In genomic region chr7:44894175-44894574, GRCm38 (mm10) we compare ENCODE assay signal across 15 mouse cellular contexts. TPM values are rescaled to one million over a fixed set of nuclear protein-coding genes. Genes with fewer than 3 reads are reported as not detected.
A peak's percentile ranks its signal among the peaks of the same experiment; 100 is the strongest.
DNase-seq lines count a peak whose midpoint lies in the region; ATAC-seq and TF ChIP-seq lines count a peak whose summit lies in the region.
"Had no signal": no experiment of that assay in that cellular context is flagged by ENCODE, and none has a peak within 500 bp of the region (broad histone marks: within the 10 kb centered on the region; RNA-seq: fewer than 3 reads in every experiment).

No protein-coding gene starts in this region.

- H3K36me3 ChIP-seq in forebrain, embryonic 10.5 days (replicated peaks) = peaks cover 36% of the 10 kb centered on the region
- peaks cover 7% of the 10 kb centered on the region for H3K36me3 ChIP-seq in hindbrain, embryonic 15.5 days
- peaks cover 2% of the 10 kb centered on the region; the same call in 1 of the 2 replicates for H3K36me3 ChIP-seq in midbrain, postnatal 0 days (ENCODE audit: insufficient read depth, low read length)

- H3K4me2 ChIP-seq in hindbrain, embryonic 15.5 days = no peak overlapping the region
- H3K4me2 ChIP-seq in midbrain, postnatal 0 days (ENCODE audit: low read depth, low read length, poor library complexity, severe bottlenecking) = no peak overlapping the region

- WGBS in forebrain, embryonic 10.5 days = 90% methylated on average over 3 of the region's 3 CpGs
- 90% methylated on average over 3 of the region's 3 CpGs for WGBS in hindbrain, embryonic 15.5 days
- WGBS in midbrain, postnatal 0 days = 88% methylated on average over 3 of the region's 3 CpGs

- no peak for DNase-seq in layer of hippocampus, adult 2 months (ENCODE audit: low spot score in 2 of 2)
- no peak for DNase-seq in layer of hippocampus, adult 9-10 months (ENCODE audit: low spot score)
- DNase-seq in forebrain, embryonic 10.5 days (ENCODE audit: extremely low spot score, low spot score) = no peak
- no peak for DNase-seq in midbrain, postnatal 0 days (ENCODE audit: low spot score)
- no peak for DNase-seq in urinary bladder, postnatal 10 days (ENCODE audit: low spot score)
- DNase-seq in left cerebral cortex, adult 9 months (ENCODE audit: low spot score in 2 of 2) = no peak
- DNase-seq: cerebellum, adult 11-12 months; gastrocnemius, postnatal 14 days; heart, postnatal 10 days; kidney, adult 2 months; right cerebral cortex, adult 18-20 months; thymus, adult 18-20 months had no signal

- peak overlapping the region; percentile 99 for H3K27ac ChIP-seq in layer of hippocampus, adult 2 months
- peak overlapping the region; percentile 98 for H3K27ac ChIP-seq in forebrain, embryonic 10.5 days
- peak overlapping the region; percentile 95 for H3K27ac ChIP-seq in hindbrain, embryonic 15.5 days (replicated peaks)
- H3K27ac ChIP-seq in midbrain, postnatal 0 days (ENCODE audit: low read depth, low read length) = peak overlapping the region; percentile 91; the same call in 1 of the 2 replicates
- H3K27ac ChIP-seq: liver, embryonic 15.5 days had no signal

- TF ChIP-seq CTCF in layer of hippocampus, adult 2 months (conservative IDR thresholded peaks at IDR 0.05) = no peak
- TF ChIP-seq CTCF in midbrain, postnatal 0 days (IDR thresholded peaks at IDR 0.05) = no peak

- ATAC-seq in hindbrain, embryonic 15.5 days (ENCODE audit: low FRiP score, low read depth) = no peak
- no peak for ATAC-seq in midbrain, postnatal 0 days (ENCODE audit: low FRiP score)

- peaks cover 73% of the 10 kb centered on the region for H3K4me1 ChIP-seq in forebrain, embryonic 10.5 days
- peaks cover 63% of the 10 kb centered on the region for H3K4me1 ChIP-seq in hindbrain, embryonic 15.5 days (replicated peaks)
- peaks cover 33% of the 10 kb centered on the region for H3K4me1 ChIP-seq in midbrain, postnatal 0 days (ENCODE audit: insufficient read depth, low read length)

- H3K4me3 ChIP-seq in layer of hippocampus, adult 2 months = no peak overlapping the region
- no peak overlapping the region for H3K4me3 ChIP-seq in forebrain, embryonic 10.5 days
- H3K4me3 ChIP-seq in hindbrain, embryonic 15.5 days = no peak overlapping the region
- no peak overlapping the region for H3K4me3 ChIP-seq in midbrain, postnatal 0 days (ENCODE audit: low read depth, low read length)
- H3K4me3 ChIP-seq: liver, embryonic 15.5 days had no signal

- H3K27me3 ChIP-seq in forebrain, embryonic 10.5 days (ENCODE audit: poor library complexity, severe bottlenecking) = no peaks in the 10 kb centered on the region
- no peaks in the 10 kb centered on the region for H3K27me3 ChIP-seq in hindbrain, embryonic 15.5 days
- H3K27me3 ChIP-seq in midbrain, postnatal 0 days (ENCODE audit: insufficient read depth, low read length) = no peaks in the 10 kb centered on the region
- H3K27me3 ChIP-seq: liver, embryonic 15.5 days; neural tube, embryonic 12.5 days had no signal

- no peak overlapping the region for H3K9ac ChIP-seq in hindbrain, embryonic 15.5 days
- no peak overlapping the region for H3K9ac ChIP-seq in midbrain, postnatal 0 days (replicated peaks; ENCODE audit: low read length, poor library complexity, severe bottlenecking)
- H3K9ac ChIP-seq: liver, embryonic 15.5 days; neural tube, embryonic 12.5 days had no signal

- no peaks in the 10 kb centered on the region for H3K9me3 ChIP-seq in forebrain, embryonic 10.5 days
- H3K9me3 ChIP-seq in hindbrain, embryonic 15.5 days = no peaks in the 10 kb centered on the region
- no peaks in the 10 kb centered on the region for H3K9me3 ChIP-seq in midbrain, postnatal 0 days (ENCODE audit: low read length)
- H3K9me3 ChIP-seq: liver, embryonic 15.5 days; neural tube, embryonic 12.5 days had no signal

RNA-seq across cellular contexts. Expression of gene Med25, which starts 1.7 kb away (rescaled TPM):
- total RNA-seq in layer of hippocampus, adult 2 months (2021) = 100 to 1,000 TPM; 103 to 107 TPM
- polyA plus RNA-seq in forebrain, embryonic 10.5 days (2016; fragmentation: Nextera tagmentation; extraction: Ambion mirVana) = 175 and 185 TPM in 2 replicates
- 145 and 164 TPM in 2 replicates for polyA plus RNA-seq in hindbrain, embryonic 15.5 days (2015; fragmentation: Nextera tagmentation; extraction: Ambion mirVana)
- total RNA-seq in midbrain, postnatal 0 days (2014; rRNA removed) = 153 and 182 TPM in 2 replicates
- polyA plus RNA-seq in midbrain, postnatal 0 days (2015; fragmentation: Nextera tagmentation; extraction: Ambion mirVana) = 150 and 154 TPM in 2 replicates

RNA-seq across cellular contexts. Expression of gene Fuz, which starts 1.7 kb away (rescaled TPM):
- 10 to 100 TPM; 21.6 to 24.8 TPM for total RNA-seq in layer of hippocampus, adult 2 months (2021)
- polyA plus RNA-seq in forebrain, embryonic 10.5 days (2016; fragmentation: Nextera tagmentation; extraction: Ambion mirVana) = 24.8 and 25.0 TPM in 2 replicates
- polyA plus RNA-seq in hindbrain, embryonic 15.5 days (2015; fragmentation: Nextera tagmentation; extraction: Ambion mirVana) = 20.1 and 20.8 TPM in 2 replicates
- 18.5 and 22.4 TPM in 2 replicates for total RNA-seq in midbrain, postnatal 0 days (2014; rRNA removed)
- 14.8 and 15.4 TPM in 2 replicates for polyA plus RNA-seq in midbrain, postnatal 0 days (2015; fragmentation: Nextera tagmentation; extraction: Ambion mirVana)

RNA-seq across cellular contexts. Expression of gene Ptov1, which starts 24.6 kb away (rescaled TPM):
- total RNA-seq in layer of hippocampus, adult 2 months (2021) = 100 to 1,000 TPM; 321 to 335 TPM
- 415 and 438 TPM in 2 replicates for polyA plus RNA-seq in forebrain, embryonic 10.5 days (2016; fragmentation: Nextera tagmentation; extraction: Ambion mirVana)
- 460 and 518 TPM in 2 replicates for polyA plus RNA-seq in hindbrain, embryonic 15.5 days (2015; fragmentation: Nextera tagmentation; extraction: Ambion mirVana)
- total RNA-seq in midbrain, postnatal 0 days (2014; rRNA removed) = 484 and 500 TPM in 2 replicates
- polyA plus RNA-seq in midbrain, postnatal 0 days (2015; fragmentation: Nextera tagmentation; extraction: Ambion mirVana) = 430 and 439 TPM in 2 replicates

RNA-seq across cellular contexts. Expression of gene Ap2a1, which starts 35.1 kb away (rescaled TPM):
- total RNA-seq in layer of hippocampus, adult 2 months (2021) = 100 to 1,000 TPM; 298 to 305 TPM
- 69.1 and 69.5 TPM in 2 replicates for polyA plus RNA-seq in forebrain, embryonic 10.5 days (2016; fragmentation: Nextera tagmentation; extraction: Ambion mirVana)
- 130 and 132 TPM in 2 replicates for polyA plus RNA-seq in hindbrain, embryonic 15.5 days (2015; fragmentation: Nextera tagmentation; extraction: Ambion mirVana)
- total RNA-seq in midbrain, postnatal 0 days (2014; rRNA removed) = 208 and 238 TPM in 2 replicates
- 128 and 129 TPM in 2 replicates for polyA plus RNA-seq in midbrain, postnatal 0 days (2015; fragmentation: Nextera tagmentation; extraction: Ambion mirVana)

RNA-seq across cellular contexts. Expression of gene Pnkp, which starts 37.2 kb away (rescaled TPM):
- 10 to 100 TPM; 33.1 to 36.3 TPM for total RNA-seq in layer of hippocampus, adult 2 months (2021)
- 37.8 and 39.8 TPM in 2 replicates for polyA plus RNA-seq in forebrain, embryonic 10.5 days (2016; fragmentation: Nextera tagmentation; extraction: Ambion mirVana)
- polyA plus RNA-seq in hindbrain, embryonic 15.5 days (2015; fragmentation: Nextera tagmentation; extraction: Ambion mirVana) = 29.1 and 30.6 TPM in 2 replicates
- 29.5 and 32.4 TPM in 2 replicates for total RNA-seq in midbrain, postnatal 0 days (2014; rRNA removed)
- 31.2 and 31.5 TPM in 2 replicates for polyA plus RNA-seq in midbrain, postnatal 0 days (2015; fragmentation: Nextera tagmentation; extraction: Ambion mirVana)
